10 mouse cellular contexts compared by ENCODE assay signal in the genomic region with DNA sequence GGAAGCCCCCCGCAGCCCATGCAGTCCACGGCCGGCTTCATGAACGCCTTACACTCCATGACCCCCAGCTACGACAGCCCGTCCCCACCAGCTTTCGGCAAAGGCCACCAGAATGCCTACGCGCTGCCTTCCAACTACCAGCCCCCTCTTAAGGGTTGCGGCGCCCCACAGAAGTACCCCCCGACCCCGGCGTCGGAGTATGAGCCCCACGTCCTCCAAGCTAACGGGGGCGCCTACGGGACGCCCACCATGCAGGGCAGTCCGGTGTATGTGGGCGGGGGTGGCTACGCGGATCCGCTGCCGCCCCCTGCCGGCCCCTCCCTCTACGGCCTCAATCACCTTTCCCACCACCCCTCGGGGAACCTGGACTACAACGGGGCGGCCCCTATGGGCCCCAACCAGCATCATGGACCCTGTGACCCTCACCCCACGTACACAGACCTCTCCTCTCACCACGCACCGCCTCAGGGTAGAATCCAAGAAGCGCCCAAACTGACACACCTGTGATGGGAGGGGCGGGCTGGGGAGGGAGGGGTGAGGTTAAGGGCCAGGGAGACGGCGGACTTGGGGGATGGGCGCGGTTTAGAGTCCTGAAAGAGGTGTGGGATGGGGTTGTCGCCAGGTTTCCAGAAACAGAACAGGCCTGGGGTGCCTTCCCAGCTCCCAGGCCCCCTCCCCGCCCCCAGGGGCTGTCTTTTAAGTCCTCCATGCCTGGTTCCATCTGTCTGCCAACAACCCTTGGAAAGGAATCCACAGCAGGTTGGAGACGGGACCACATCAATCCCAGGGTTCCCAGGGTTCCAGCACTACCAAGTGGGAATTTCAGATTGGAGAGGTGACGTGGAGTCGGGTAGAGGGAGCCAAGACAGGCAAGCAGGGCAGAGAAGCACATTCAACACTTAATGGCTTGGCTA. TPM values are rescaled to one million over a fixed set of nuclear protein-coding genes. Genes with fewer than 3 reads are reported as not detected.
DNase-seq lines count a peak whose midpoint lies in the region; ATAC-seq lines count a peak whose summit lies in the region.
"Had no signal": no experiment of that assay in that cellular context is flagged by ENCODE, and none has a peak within 500 bp of the region (broad histone marks: within the 10 kb centered on the region; RNA-seq: fewer than 3 reads in every experiment).

No protein-coding gene starts in this region.

- H3K9me3 ChIP-seq in forebrain, embryonic 10.5 days = no peaks in the 10 kb centered on the region
- H3K9me3 ChIP-seq in forebrain, embryonic 13.5 days (replicated peaks) = no peaks in the 10 kb centered on the region
- no peaks in the 10 kb centered on the region for H3K9me3 ChIP-seq in intestine, embryonic 14.5 days (ENCODE audit: control insufficient read depth, low read length)
- no peaks in the 10 kb centered on the region for H3K9me3 ChIP-seq in liver, embryonic 12.5 days (replicated peaks)

- H3K4me2 ChIP-seq in forebrain, embryonic 13.5 days = no peak overlapping the region
- peak overlapping the region; percentile 85 for H3K4me2 ChIP-seq in intestine, embryonic 14.5 days (ENCODE audit: low read length)
- peak overlapping the region; percentile 43 for H3K4me2 ChIP-seq in liver, embryonic 12.5 days

- H3K27ac ChIP-seq in forebrain, embryonic 10.5 days = no peak overlapping the region
- H3K27ac ChIP-seq in forebrain, embryonic 13.5 days = no peak overlapping the region
- H3K27ac ChIP-seq in intestine, embryonic 14.5 days (ENCODE audit: low read depth) = peak overlapping the region; percentile 98
- H3K27ac ChIP-seq in liver, embryonic 12.5 days = peak overlapping the region; percentile 36; the same call in 1 of the 2 replicates

- intact Hi-C loops in left cerebral cortex, postnatal 4 days (cut with DNase I) = no loop called here

- no peaks in the 10 kb centered on the region for H3K36me3 ChIP-seq in forebrain, embryonic 10.5 days (replicated peaks)
- no peaks in the 10 kb centered on the region for H3K36me3 ChIP-seq in forebrain, embryonic 13.5 days (ENCODE audit: poor library complexity, severe bottlenecking)
- peaks cover 9% of the 10 kb centered on the region; the same call in 1 of the 2 replicates for H3K36me3 ChIP-seq in intestine, embryonic 14.5 days (ENCODE audit: control insufficient read depth, insufficient read depth, low read length)
- no peaks in the 10 kb centered on the region for H3K36me3 ChIP-seq in liver, embryonic 12.5 days

- no peak overlapping the region for H3K9ac ChIP-seq in forebrain, embryonic 13.5 days
- peak overlapping the region; percentile 76 for H3K9ac ChIP-seq in intestine, embryonic 14.5 days (ENCODE audit: low read length)
- no peak overlapping the region for H3K9ac ChIP-seq in liver, embryonic 12.5 days

- DNase-seq in forebrain, embryonic 10.5 days (ENCODE audit: extremely low spot score, low spot score) = no peak
- DNase-seq in R1 (ENCODE audit: low read depth, low spot score) = peak; percentile 53
- DNase-seq in intestine, embryonic 14.5 days (ENCODE audit: low spot score) = peak; percentile 77
- no peak for DNase-seq in urinary bladder, postnatal 36 days (ENCODE audit: low spot score in 2 of 2)
- no peak for DNase-seq in left cerebral cortex, postnatal 4 days

- 0 out of 2 replicates have a peak overlapping the region, but pooled peaks have one; percentile 22 for H3K4me3 ChIP-seq in forebrain, embryonic 10.5 days
- H3K4me3 ChIP-seq in forebrain, embryonic 13.5 days = no peak overlapping the region
- H3K4me3 ChIP-seq in intestine, embryonic 14.5 days (ENCODE audit: low read depth, low read length) = peak overlapping the region; percentile 25
- peak overlapping the region; percentile 35 for H3K4me3 ChIP-seq in liver, embryonic 12.5 days

- ATAC-seq in forebrain, embryonic 13.5 days = no peak
- ATAC-seq in intestine, embryonic 14.5 days (replicated peaks; ENCODE audit: low FRiP score, low TSS enrichment, low read depth) = 0 out of 2 replicates have a peak, but pooled peaks have one; percentile 7
- ATAC-seq in liver, embryonic 12.5 days = no peak
- no peak for ATAC-seq in frontal cortex, adult (ENCODE audit: low TSS enrichment)
- ATAC-seq: inflammation-experienced regulatory T-cells, adult 6 months had no signal

- H3K27me3 ChIP-seq in forebrain, embryonic 10.5 days (ENCODE audit: poor library complexity, severe bottlenecking) = peaks cover 100% of the 10 kb centered on the region
- peaks cover 98% of the 10 kb centered on the region for H3K27me3 ChIP-seq in forebrain, embryonic 13.5 days
- no peaks in the 10 kb centered on the region for H3K27me3 ChIP-seq in intestine, embryonic 14.5 days (replicated peaks; ENCODE audit: control insufficient read depth, insufficient read depth, low read length)
- peaks cover 97% of the 10 kb centered on the region for H3K27me3 ChIP-seq in liver, embryonic 12.5 days (replicated peaks)

- 1% methylated on average over 45 of the region's 45 CpGs for WGBS in forebrain, embryonic 10.5 days
- under 1% methylated on average over 39 of the region's 45 CpGs for WGBS in forebrain, embryonic 13.5 days
- 11% methylated on average over 45 of the region's 45 CpGs for WGBS in intestine, embryonic 14.5 days
- 12% methylated on average over 45 of the region's 45 CpGs for WGBS in liver, embryonic 12.5 days (ENCODE audit: insufficient replicate concordance)

- H3K4me1 ChIP-seq in forebrain, embryonic 10.5 days = peaks cover 15% of the 10 kb centered on the region
- H3K4me1 ChIP-seq in forebrain, embryonic 13.5 days = peaks cover 7% of the 10 kb centered on the region
- peaks cover 79% of the 10 kb centered on the region for H3K4me1 ChIP-seq in intestine, embryonic 14.5 days (replicated peaks; ENCODE audit: control insufficient read depth, insufficient read depth, low read length)
- peaks cover 27% of the 10 kb centered on the region for H3K4me1 ChIP-seq in liver, embryonic 12.5 days

RNA-seq across cellular contexts. Expression of a gene that starts 4.2 kb away (rescaled TPM):
- not detected in 2 replicates for polyA plus RNA-seq in forebrain, embryonic 10.5 days (2016; fragmentation: Nextera tagmentation; extraction: Ambion mirVana)
- not detected in 2 replicates for polyA plus RNA-seq in forebrain, embryonic 13.5 days (2015; fragmentation: Nextera tagmentation; extraction: Ambion mirVana)
- polyA plus RNA-seq in intestine, embryonic 14.5 days (2014; fragmentation: Nextera tagmentation; extraction: Ambion mirVana) = 22.9 and 27.9 TPM in 2 replicates
- 4.4 and 4.6 TPM in 2 replicates for polyA plus RNA-seq in liver, embryonic 12.5 days (2016; fragmentation: Nextera tagmentation; extraction: Ambion mirVana)
- total RNA-seq in left cerebral cortex, postnatal 4 days (2021) = not detected
- polyA plus RNA-seq: C2C12; inflammation-experienced regulatory T-cells, adult 6 months had no signal

RNA-seq across cellular contexts. Expression of a gene that starts 19.4 kb away (rescaled TPM):
- 0.07 TPM in 1 of 2 replicates, not detected in the other for polyA plus RNA-seq in forebrain, embryonic 10.5 days (2016; fragmentation: Nextera tagmentation; extraction: Ambion mirVana)
- not detected in 2 replicates for polyA plus RNA-seq in forebrain, embryonic 13.5 days (2015; fragmentation: Nextera tagmentation; extraction: Ambion mirVana)
- polyA plus RNA-seq in intestine, embryonic 14.5 days (2014; fragmentation: Nextera tagmentation; extraction: Ambion mirVana) = 0.36 and 0.42 TPM in 2 replicates
- polyA plus RNA-seq in liver, embryonic 12.5 days (2016; fragmentation: Nextera tagmentation; extraction: Ambion mirVana) = 0.14 and 0.22 TPM in 2 replicates
- total RNA-seq in left cerebral cortex, postnatal 4 days (2021) = not detected
- polyA plus RNA-seq: C2C12; inflammation-experienced regulatory T-cells, adult 6 months had no signal

RNA-seq across cellular contexts. Expression of a gene that starts 23.0 kb away (rescaled TPM):
- not detected in 2 replicates for polyA plus RNA-seq in forebrain, embryonic 10.5 days (2016; fragmentation: Nextera tagmentation; extraction: Ambion mirVana)
- polyA plus RNA-seq in forebrain, embryonic 13.5 days (2015; fragmentation: Nextera tagmentation; extraction: Ambion mirVana) = not detected in 2 replicates
- polyA plus RNA-seq in intestine, embryonic 14.5 days (2014; fragmentation: Nextera tagmentation; extraction: Ambion mirVana) = 3.7 and 4.9 TPM in 2 replicates
- 0.31 and 0.36 TPM in 2 replicates for polyA plus RNA-seq in liver, embryonic 12.5 days (2016; fragmentation: Nextera tagmentation; extraction: Ambion mirVana)
- total RNA-seq in left cerebral cortex, postnatal 4 days (2021) = not detected
- polyA plus RNA-seq: C2C12 had no signal

RNA-seq across cellular contexts. Expression of a gene that starts 28.1 kb away (rescaled TPM):
- polyA plus RNA-seq in forebrain, embryonic 10.5 days (2016; fragmentation: Nextera tagmentation; extraction: Ambion mirVana) = not detected in 2 replicates
- polyA plus RNA-seq in forebrain, embryonic 13.5 days (2015; fragmentation: Nextera tagmentation; extraction: Ambion mirVana) = not detected in 2 replicates
- polyA plus RNA-seq in intestine, embryonic 14.5 days (2014; fragmentation: Nextera tagmentation; extraction: Ambion mirVana) = 3.5 and 3.8 TPM in 2 replicates
- 0.62 and 0.66 TPM in 2 replicates for polyA plus RNA-seq in liver, embryonic 12.5 days (2016; fragmentation: Nextera tagmentation; extraction: Ambion mirVana)
- not detected for total RNA-seq in left cerebral cortex, postnatal 4 days (2021)

RNA-seq across cellular contexts. Expression of a gene that starts 43.0 kb away (rescaled TPM):
- not detected in 2 replicates for polyA plus RNA-seq in forebrain, embryonic 10.5 days (2016; fragmentation: Nextera tagmentation; extraction: Ambion mirVana)
- polyA plus RNA-seq in forebrain, embryonic 13.5 days (2015; fragmentation: Nextera tagmentation; extraction: Ambion mirVana) = 0.09 TPM in 1 of 2 replicates, not detected in the other
- 49.6 and 51.6 TPM in 2 replicates for polyA plus RNA-seq in intestine, embryonic 14.5 days (2014; fragmentation: Nextera tagmentation; extraction: Ambion mirVana)
- 1.3 and 1.5 TPM in 2 replicates for polyA plus RNA-seq in liver, embryonic 12.5 days (2016; fragmentation: Nextera tagmentation; extraction: Ambion mirVana)
- not detected for total RNA-seq in left cerebral cortex, postnatal 4 days (2021)
- polyA plus RNA-seq: C2C12; inflammation-experienced regulatory T-cells, adult 6 months had no signal

Comparison
In these comparisons a context has a peak if more than half of its experiments do, and no peak if none do; other contexts are left out.
1. DNase-seq: peak in R1 (single experiment) and intestine, embryonic 14.5 days (single experiment); none in forebrain, embryonic 10.5 days (single experiment), urinary bladder, postnatal 36 days (0 of 2) and left cerebral cortex, postnatal 4 days (single experiment).
2. H3K27ac ChIP-seq: peak in intestine, embryonic 14.5 days (single experiment) and liver, embryonic 12.5 days (single experiment); none in forebrain, embryonic 10.5 days (single experiment) and forebrain, embryonic 13.5 days (single experiment).